Mouse (Mus musculus): ENCODE measurements around the gene Polr2a.

- TF ChIP-seq CTCF (IDR thresholded peaks at IDR 0.05; ENCODE audit: control insufficient read depth, insufficient read depth, low read length) (no peak), POLR2A (IDR thresholded peaks at IDR 0.05; ENCODE audit: borderline replicate concordance, control insufficient read depth, low read depth, low read length) (no peak)
Measured at GRCm38 (mm10) chr11:69760901-69761200, 2.4 kb upstream of the Polr2a start.
